Mouse (Mus musculus): ENCODE measurements around the gene Ilf3. TPM values are rescaled to one million over a fixed set of nuclear protein-coding genes. Genes with fewer than 3 reads are reported as not detected.

Gene Ilf3
- total RNA-seq, 4 experiments from 2014 or later = 95.4 to 113 (median 103) TPM

GRCm38 (mm10) chr9:21402764-21403253 is 35.1 kb downstream of the Ilf3 start:
- no peak for DNase-seq (ENCODE audit: low spot score in 2 of 2)

- DNase-seq (ENCODE audit: low spot score in 2 of 2) = no peak
These were observed 36.1 kb downstream of the Ilf3 start for GRCm38 (mm10) chr9:21403745-21404144.

- DNase-seq (ENCODE audit: low spot score in 2 of 2) = no peak
These were observed 37.9 kb downstream of the Ilf3 start for GRCm38 (mm10) chr9:21405525-21405924.

- no peak for DNase-seq (ENCODE audit: low spot score in 2 of 2)
These were observed 40.3 kb downstream of the Ilf3 start for GRCm38 (mm10) chr9:21407951-21408350.

DNA sequence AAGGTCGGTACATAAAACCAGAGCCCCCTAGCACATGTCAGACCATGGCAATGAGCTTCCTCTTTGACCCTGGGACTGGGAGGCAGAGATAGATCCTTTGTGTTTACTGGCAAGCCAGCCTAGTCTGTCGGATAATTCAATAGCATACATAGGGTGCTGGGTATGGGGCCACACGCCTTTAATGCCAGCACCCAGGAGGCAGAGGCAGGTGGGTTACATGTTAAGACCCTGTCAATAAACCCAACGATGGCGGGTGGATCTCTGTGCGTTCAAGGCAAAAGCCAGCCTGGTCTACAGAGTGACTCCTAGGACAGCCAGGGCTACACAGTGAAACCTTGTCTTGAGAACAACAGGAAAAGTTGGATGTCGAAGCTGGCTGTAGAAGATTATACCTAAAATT is 41.0 kb downstream of the Ilf3 start:
- DNase-seq (ENCODE audit: low spot score in 2 of 2) = no peak

DNA sequence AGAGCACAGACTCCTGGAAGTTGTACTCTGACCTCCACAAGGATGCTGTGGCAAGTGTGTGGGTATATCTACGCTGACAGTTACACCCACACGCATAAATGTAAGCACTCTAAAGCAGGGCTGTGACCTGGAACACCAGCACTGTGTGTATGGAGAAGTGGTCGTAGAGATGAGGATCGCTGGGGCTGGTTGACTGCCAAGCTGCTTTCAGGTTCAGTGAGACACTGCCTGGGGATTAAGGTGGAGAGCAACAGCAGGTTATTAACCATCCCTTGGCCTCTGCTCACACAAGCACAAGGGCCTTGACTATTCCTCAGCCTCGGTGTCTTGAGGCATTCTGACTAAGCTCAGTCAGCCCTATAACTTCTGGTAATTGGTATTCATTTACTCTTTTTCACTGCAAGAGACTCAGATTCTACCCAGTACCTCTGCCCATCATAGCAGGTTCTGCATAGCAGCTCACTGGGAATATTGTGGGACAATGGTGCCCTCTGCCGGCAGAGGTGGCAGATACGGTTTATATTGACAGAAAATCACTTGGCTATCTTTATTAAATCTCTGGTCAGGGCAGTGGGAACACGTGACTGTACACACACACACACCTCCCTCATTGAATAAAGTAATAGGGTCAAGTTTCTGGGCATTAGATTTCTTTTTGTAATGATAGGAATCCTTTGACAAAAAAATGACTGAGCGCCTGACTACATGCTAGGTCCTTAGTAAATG is 42.1 kb downstream of the Ilf3 start:
- DNase-seq (ENCODE audit: low spot score in 2 of 2) = peak; percentile 73 to 86

- DNase-seq (ENCODE audit: low spot score in 2 of 2) = peak; percentile 85 to 88
These were observed 44.2 kb downstream of the Ilf3 start, which contains the start of gene Qtrt1 for GRCm38 (mm10) chr9:21411669-21412550. Gene Qtrt1 (plus strand): TSS chr9:21411837.

DNA sequence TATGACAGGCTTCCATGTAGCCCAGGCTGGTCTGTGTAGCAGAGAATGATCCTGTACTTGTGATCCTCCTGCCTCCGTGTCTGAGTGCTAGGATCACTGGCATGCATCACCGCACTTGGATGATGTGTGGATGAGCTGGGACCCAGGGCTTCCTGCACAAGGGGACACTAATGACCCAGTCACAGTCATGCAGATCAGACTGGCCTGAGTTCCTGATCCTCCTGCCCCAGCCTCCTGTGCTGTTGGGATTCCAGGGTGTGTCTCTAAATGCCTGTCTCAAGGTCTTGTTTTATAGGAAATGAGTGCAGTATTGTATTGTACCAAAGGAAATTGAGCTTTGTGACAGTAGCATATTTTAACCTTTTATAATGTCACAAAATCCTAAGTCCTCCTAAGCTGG is 50.2 kb downstream of the Ilf3 start:
- DNase-seq (ENCODE audit: low spot score in 2 of 2) = no peak

DNA sequence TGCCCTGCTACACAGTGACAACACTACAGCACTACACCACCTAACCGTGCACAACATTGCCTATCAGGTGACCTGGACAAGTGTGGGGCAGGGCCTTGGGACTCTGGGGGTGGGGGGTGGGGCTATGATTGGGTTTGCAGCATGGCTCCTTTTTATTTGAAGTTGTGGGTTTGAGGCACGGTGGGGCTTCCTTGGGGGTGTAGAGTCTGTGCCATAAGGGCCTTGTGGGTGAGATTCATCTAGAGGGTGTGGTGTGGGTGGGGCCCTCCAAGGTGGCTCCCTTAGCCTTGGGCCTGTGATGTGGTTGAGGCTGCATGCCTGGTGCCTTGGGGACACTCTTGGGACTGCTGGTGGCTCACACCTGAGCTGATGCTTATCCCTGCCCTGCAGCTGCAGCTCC is 52.0 kb downstream of the Ilf3 start:
- no peak for DNase-seq (ENCODE audit: low spot score in 2 of 2)

GRCm38 (mm10) chr9:21424631-21425555 is 57.2 kb downstream of the Ilf3 start, which contains the start of gene Dnm2:
Gene Dnm2 (plus strand): TSS chr9:21424908.
- DNase-seq (ENCODE audit: low spot score in 2 of 2) = peak; percentile 99 to 100

DNA sequence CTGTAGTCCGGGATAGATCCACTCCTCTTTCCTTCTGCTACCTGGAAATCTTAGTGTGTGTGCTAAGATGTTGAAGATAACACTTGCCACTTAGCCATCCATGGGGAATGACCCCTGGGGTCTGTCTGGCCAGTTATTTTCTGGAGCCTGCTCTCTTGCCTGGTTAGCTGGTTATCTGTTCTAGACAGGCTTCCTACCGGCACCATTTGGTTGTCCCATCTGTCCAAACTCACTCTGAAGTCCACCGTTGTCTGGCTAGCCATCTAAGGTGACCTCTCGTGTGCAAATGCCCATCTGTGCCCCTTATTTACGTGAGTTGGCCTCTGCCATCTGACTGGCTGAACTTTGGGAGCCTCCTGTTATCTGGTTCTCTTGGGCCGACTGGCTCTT is 57.9 kb downstream of the Ilf3 start:
- DNase-seq (ENCODE audit: low spot score in 2 of 2) = no peak

DNA sequence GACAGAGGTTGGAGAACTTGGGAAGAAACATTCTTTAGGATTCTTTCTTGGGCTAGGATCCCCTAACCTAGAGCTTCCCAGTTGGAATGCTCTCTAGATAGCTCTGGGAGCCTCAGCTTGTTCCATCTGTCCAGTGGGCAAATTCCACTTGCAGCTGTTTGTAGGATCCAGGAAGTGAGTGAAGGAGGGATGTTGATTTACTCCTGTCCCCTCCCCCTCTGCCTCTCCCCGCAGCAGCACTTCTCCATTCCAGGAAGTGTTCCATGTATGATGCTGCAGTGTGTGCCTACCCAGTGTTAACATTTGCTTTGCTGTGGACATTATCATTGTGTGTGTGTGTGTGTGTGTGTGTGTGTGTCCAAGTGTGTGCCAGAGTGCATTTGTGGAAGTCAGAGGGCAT is 58.3 kb downstream of the Ilf3 start:
- DNase-seq (ENCODE audit: low spot score in 2 of 2) = no peak

- DNase-seq (ENCODE audit: low spot score in 2 of 2) = no peak
These were observed 58.9 kb downstream of the Ilf3 start for GRCm38 (mm10) chr9:21426525-21426924.

DNA sequence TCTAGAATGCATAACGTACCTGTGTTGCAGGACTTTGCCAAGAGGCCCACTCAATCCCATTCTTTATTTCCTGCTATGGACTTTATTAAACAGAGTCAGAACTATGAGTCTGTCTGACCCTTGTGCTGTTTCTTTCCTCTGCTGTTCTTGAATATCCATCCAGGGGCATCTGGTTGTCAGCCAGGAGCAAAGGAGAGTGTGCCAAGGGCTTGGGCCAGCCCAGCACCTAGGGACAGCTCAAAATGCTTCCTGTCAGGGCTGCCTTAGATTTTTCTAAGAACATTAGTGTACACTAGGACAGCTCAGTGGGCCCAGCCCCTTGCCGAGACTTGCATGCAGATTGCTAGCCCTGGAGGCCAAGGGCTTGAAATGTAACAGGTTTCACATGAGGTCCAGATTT is 60.1 kb downstream of the Ilf3 start:
- no peak for DNase-seq (ENCODE audit: low spot score in 2 of 2)

DNA sequence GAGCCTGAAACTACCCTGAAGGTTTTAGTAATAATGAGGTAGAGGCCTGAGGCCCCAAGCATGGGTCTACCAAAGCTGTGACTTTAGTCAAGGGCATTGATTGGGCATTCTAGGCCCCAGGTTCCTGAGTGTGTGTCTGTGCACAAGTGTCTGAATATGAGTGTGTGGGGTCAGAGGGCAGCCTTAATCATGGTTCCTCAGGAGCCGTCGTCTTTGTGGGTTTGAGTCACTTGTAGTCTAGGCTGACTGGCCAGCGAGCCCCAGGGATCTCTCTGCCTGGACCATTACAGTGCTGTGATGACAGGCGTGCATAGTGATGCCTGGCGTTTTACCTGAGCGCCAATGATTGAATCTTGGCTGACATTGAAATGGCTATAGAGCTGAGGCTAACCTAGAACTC is 60.5 kb downstream of the Ilf3 start:
- no peak for DNase-seq (ENCODE audit: low spot score in 2 of 2)

DNA sequence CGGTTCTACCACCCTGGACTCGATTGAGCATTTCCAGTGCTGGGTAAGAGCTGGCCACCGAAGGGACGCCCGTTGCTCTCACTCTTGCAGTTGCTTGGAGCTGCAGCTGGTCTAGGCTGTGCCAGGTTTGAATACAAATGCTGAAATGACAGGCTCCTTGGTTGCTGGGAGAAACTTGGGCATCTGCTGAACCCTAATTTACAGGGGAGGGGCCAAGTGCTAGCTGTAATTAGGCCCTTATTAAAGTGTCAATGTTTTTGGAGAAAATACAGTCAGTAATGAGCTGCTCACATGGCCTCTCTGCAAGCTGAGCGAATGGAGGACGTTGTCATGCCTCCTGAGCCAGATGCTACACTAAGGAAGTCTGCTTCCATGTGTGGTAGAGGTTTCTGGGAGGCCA is 63.1 kb downstream of the Ilf3 start:
- DNase-seq (ENCODE audit: low spot score in 2 of 2) = no peak

GRCm38 (mm10) chr9:21432066-21432465 is 64.4 kb downstream of the Ilf3 start:
- no peak for DNase-seq (ENCODE audit: low spot score in 2 of 2)

DNA sequence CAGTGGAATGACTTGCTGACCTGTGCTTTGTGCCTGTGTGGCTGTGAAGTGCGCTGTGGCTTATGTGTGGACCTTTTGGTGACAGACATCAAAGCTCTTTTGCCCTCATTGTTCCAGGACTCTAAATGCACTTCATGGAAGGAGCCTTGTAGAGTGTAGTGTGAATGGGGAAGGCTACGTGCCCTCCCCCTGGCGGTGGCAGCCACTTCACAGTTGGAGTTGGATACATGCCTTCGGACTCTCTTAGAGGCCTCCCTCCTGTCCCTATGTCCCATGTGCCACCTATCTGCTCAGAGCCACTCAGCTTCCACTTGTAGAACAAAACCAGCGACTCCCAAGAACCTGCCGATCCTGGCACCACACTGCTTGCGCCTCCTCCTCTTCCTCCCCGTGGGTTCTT is 66.1 kb downstream of the Ilf3 start:
- no peak for DNase-seq (ENCODE audit: low spot score in 2 of 2)

GRCm38 (mm10) chr9:21434410-21434809 is 66.7 kb downstream of the Ilf3 start:
- no peak for DNase-seq (ENCODE audit: low spot score in 2 of 2)

- no peak for DNase-seq (ENCODE audit: low spot score in 2 of 2)
These were observed 68.3 kb downstream of the Ilf3 start for GRCm38 (mm10) chr9:21435777-21436635.
